In the genomic region with DNA sequence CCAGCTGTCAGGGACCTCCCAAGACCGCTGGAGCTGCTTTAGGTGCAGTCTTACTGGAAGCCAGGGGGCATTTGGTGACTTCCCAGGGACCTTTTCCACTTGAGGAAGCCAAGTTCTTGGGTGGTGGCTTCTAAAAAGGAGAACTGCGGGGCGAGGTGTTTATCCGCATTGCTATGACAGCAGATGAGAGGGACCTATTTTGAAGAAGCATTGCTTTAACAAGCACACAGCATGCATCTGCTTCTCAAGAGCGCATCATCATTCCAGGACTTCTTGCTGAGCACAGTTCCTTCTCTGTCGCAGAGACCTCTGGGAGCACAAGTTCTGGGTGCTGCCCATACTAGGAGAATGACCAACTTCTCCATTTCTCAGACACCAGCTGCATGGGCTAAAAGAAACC, we compare ENCODE assay signal across 24 mouse cellular contexts. TPM values are rescaled to one million over a fixed set of nuclear protein-coding genes. Genes with fewer than 3 reads are reported as not detected.
DNase-seq lines count a peak whose midpoint lies in the region; ATAC-seq and TF ChIP-seq lines count a peak whose summit lies in the region.
"Had no signal": no experiment of that assay in that cellular context is flagged by ENCODE, and none has a peak within 500 bp of the region (broad histone marks: within the 10 kb centered on the region; RNA-seq: fewer than 3 reads in every experiment).

No protein-coding gene starts in this region.

- H3K4me2 ChIP-seq in kidney, embryonic 15.5 days: no peak overlapping the region
- H3K4me2 ChIP-seq: heart, embryonic 11.5 days; midbrain, embryonic 13.5 days; neural tube, embryonic 12.5 days had no signal

- DNase-seq in MEL-GATA-1-ER (ENCODE audit: extremely low read depth, low read depth): peak; percentile 28
- no peak for DNase-seq in cerebellum, postnatal 14 days
- DNase-seq in embryo, embryonic 10 days (ENCODE audit: low spot score): no peak
- DNase-seq: adrenal gland, postnatal 36 days; cerebellum, adult 2 months; cerebellum, postnatal 36 days; gastrocnemius, postnatal 36 days; liver; thymus, adult 2 months; thymus, postnatal 4 days had no signal

- WGBS in kidney, embryonic 15.5 days: 84% methylated on average over 6 of the region's 6 CpGs

- H3K9ac ChIP-seq in kidney, embryonic 15.5 days: no peak overlapping the region
- H3K9ac ChIP-seq: midbrain, embryonic 13.5 days; neural tube, embryonic 12.5 days had no signal

- H3K4me1 ChIP-seq in bone marrow macrophage, adult 2 months (ENCODE audit: control insufficient read depth, insufficient read depth, low read length): peaks cover 29% of the 10 kb centered on the region
- H3K4me1 ChIP-seq in kidney, embryonic 15.5 days: no peaks in the 10 kb centered on the region
- H3K4me1 ChIP-seq: midbrain, embryonic 13.5 days; neural tube, embryonic 12.5 days had no signal

- no peak for TF ChIP-seq CTCF in bone marrow macrophage, adult 2 months (IDR thresholded peaks at IDR 0.05; ENCODE audit: low read depth, low read length)

- no peaks in the 10 kb centered on the region for H3K36me3 ChIP-seq in kidney, embryonic 15.5 days
- H3K36me3 ChIP-seq: embryonic facial prominence, embryonic 10.5 days; limb, embryonic 10.5 days; midbrain, embryonic 13.5 days; neural tube, embryonic 12.5 days had no signal

- H3K27ac ChIP-seq in bone marrow macrophage, adult 2 months (ENCODE audit: insufficient read depth, low read depth, low read length): peak overlapping the region; percentile 79
- H3K27ac ChIP-seq in kidney, embryonic 15.5 days: no peak overlapping the region
- H3K27ac ChIP-seq: embryonic facial prominence, embryonic 10.5 days; limb, embryonic 10.5 days; midbrain, embryonic 13.5 days; neural tube, embryonic 12.5 days; stomach, postnatal 0 days had no signal

- no peaks in the 10 kb centered on the region for H3K9me3 ChIP-seq in kidney, embryonic 15.5 days (replicated peaks)
- H3K9me3 ChIP-seq: embryonic facial prominence, embryonic 10.5 days; limb, embryonic 10.5 days; megakaryocyte, embryonic 14.5 days; midbrain, embryonic 13.5 days; neural tube, embryonic 12.5 days had no signal

- peak; percentile 51 to 65 for ATAC-seq in hematopoietic stem cell, adult 5-6 weeks (replicated peaks in 1 of 2; ENCODE audit: insufficient read depth in 1 of 2, low FRiP score in 2 of 2, low TSS enrichment in 1 of 2, low read depth in 1 of 2, poor library complexity in 2 of 2, severe bottlenecking in 2 of 2)
- ATAC-seq in neutrophil, adult 5-6 weeks (ENCODE audit: extremely low read depth, insufficient number of reproducible peaks, low FRiP score, poor library complexity, severe bottlenecking): 0 out of 2 replicates have a peak, but pooled peaks have one; percentile 23
- no peak for ATAC-seq in kidney, embryonic 15.5 days (replicated peaks; ENCODE audit: low FRiP score)
- ATAC-seq: forebrain, embryonic 16.5 days; intestine, postnatal 0 days; midbrain, embryonic 13.5 days had no signal

- H3K27me3 ChIP-seq in kidney, embryonic 15.5 days: peaks cover 72% of the 10 kb centered on the region
- H3K27me3 ChIP-seq: neural tube, embryonic 12.5 days had no signal

- no peak for TF ChIP-seq POLR2A in bone marrow macrophage, adult 2 months (IDR thresholded peaks at IDR 0.05; ENCODE audit: borderline replicate concordance, low read depth, low read length)

- H3K4me3 ChIP-seq in bone marrow macrophage, adult 2 months (ENCODE audit: insufficient read depth, low read length): no peak overlapping the region
- no peak overlapping the region for H3K4me3 ChIP-seq in kidney, embryonic 15.5 days (replicated peaks)
- H3K4me3 ChIP-seq: embryonic facial prominence, embryonic 10.5 days; limb, embryonic 10.5 days; megakaryocyte, embryonic 14.5 days; midbrain, embryonic 13.5 days; neural tube, embryonic 12.5 days had no signal

RNA-seq across cellular contexts. Expression of gene Stard8, which starts 14.8 kb away (rescaled TPM):
- 50.1 and 57.4 TPM in 2 replicates for polyA plus RNA-seq in bone marrow macrophage, adult 2 months (2012; ENCODE audit: insufficient read depth, insufficient read length, missing spikeins)
- 5.4 and 5.5 TPM in 2 replicates for total RNA-seq in hematopoietic stem cell, adult 5-6 weeks (2017)
- 3.6 and 5.8 TPM in 2 replicates for total RNA-seq in neutrophil, adult 5-6 weeks (2017)
- polyA plus RNA-seq in kidney, embryonic 15.5 days (2015; fragmentation: Nextera tagmentation; extraction: Ambion mirVana): 14.0 and 15.8 TPM in 2 replicates
- polyA plus RNA-seq: C2C12 had no signal
